Mouse (Mus musculus) spleen, embryonic (tissue): ENCODE measurements around the gene Laptm5.

Experiments used
- CTCF ChIA-PET: fragments of 350-600 bp; sonication (Branson Sonifier 250); formaldehyde crosslinking; loops from one replicate; lab custom pipeline; 2022; lab: Charles Lee

Gene Laptm5

GRCm38 (mm10) chr4:130918805-130919749 lies 6.2 kb downstream of the Laptm5 start:
- CTCF ChIA-PET, result interaction anchor here (0.6 kb wide), 1 partner anchor 181 kb away, joined by 6 read pairs; no protein-coding TSS in a partner anchor

- CTCF ChIA-PET, result interaction anchor here (0.6 kb wide), 2 partner anchors 23 to 181 kb away, joined by 6 read pairs; no protein-coding TSS in a partner anchor
Observed at GRCm38 (mm10) chr4:130919750-130920356, 6.9 kb downstream of the Laptm5 start.

- CTCF ChIA-PET, result interaction anchor here (0.6 to 0.9 kb wide), 3 partner anchors 8 to 202 kb away, joined by 3 to 5 read pairs (median 3); no protein-coding TSS in a partner anchor
Observed at GRCm38 (mm10) chr4:130920951-130921693, 8.2 kb downstream of the Laptm5 start.

- CTCF ChIA-PET, result interaction anchor here (0.6 to 0.9 kb wide), 3 partner anchors 8 to 13 kb away, joined by 3 to 5 read pairs (median 3); no protein-coding TSS in a partner anchor
Observed at GRCm38 (mm10) chr4:130921986-130922385, 9.1 kb downstream of the Laptm5 start.

- CTCF ChIA-PET, result interaction anchor here (1.1 kb wide), 2 partner anchors 10 kb away, joined by 3 to 4 read pairs; no protein-coding TSS in a partner anchor
Observed at GRCm38 (mm10) chr4:130926274-130926673, 13.3 kb downstream of the Laptm5 start.

- CTCF ChIA-PET, result interaction anchor here (0.7 kb wide), 1 partner anchor 22 kb away, joined by 3 read pairs; no protein-coding TSS in a partner anchor
Observed at GRCm38 (mm10) chr4:130927821-130928220, 14.9 kb downstream of the Laptm5 start.

GRCm38 (mm10) chr4:130942644-130943043 lies 29.7 kb downstream of the Laptm5 start:
- CTCF ChIA-PET, result interaction anchor here (1.2 kb wide), 1 partner anchor 45 kb away, joined by 5 read pairs; no protein-coding TSS in a partner anchor

- CTCF ChIA-PET, result no interaction called here
Observed at GRCm38 (mm10) chr4:130944112-130944511, 31.2 kb downstream of the Laptm5 start, which contains the start of gene Matn1. Gene Matn1 (plus strand): TSS chr4:130944385.

- CTCF ChIA-PET, result no interaction called here
Observed at GRCm38 (mm10) chr4:130944779-130945178, 31.9 kb downstream of the Laptm5 start.

- CTCF ChIA-PET, result interaction anchor here (0.7 to 2.6 kb wide), 2 partner anchors 50 to 52 kb away, joined by 3 to 17 read pairs; no protein-coding TSS in a partner anchor
Observed at GRCm38 (mm10) chr4:130947094-130947647, 34.2 kb downstream of the Laptm5 start.

- CTCF ChIA-PET, result interaction anchor here (0.6 kb wide), 2 partner anchors 23 to 72 kb away, joined by 3 read pairs; no protein-coding TSS in a partner anchor
Observed at GRCm38 (mm10) chr4:130949821-130950384, 37.0 kb downstream of the Laptm5 start.

GRCm38 (mm10) chr4:130952531-130952930 lies 39.6 kb downstream of the Laptm5 start:
- CTCF ChIA-PET, result no interaction called here

- CTCF ChIA-PET, result no interaction called here
Observed at GRCm38 (mm10) chr4:130957156-130957555, 44.2 kb downstream of the Laptm5 start.

GRCm38 (mm10) chr4:130958812-130959211 lies 45.9 kb downstream of the Laptm5 start:
- CTCF ChIA-PET, result no interaction called here

GRCm38 (mm10) chr4:130959678-130960077 lies 46.8 kb downstream of the Laptm5 start:
- CTCF ChIA-PET, result no interaction called here

GRCm38 (mm10) chr4:130960118-130960734 lies 47.3 kb downstream of the Laptm5 start:
- CTCF ChIA-PET, result no interaction called here

GRCm38 (mm10) chr4:130971278-130971677 lies 58.4 kb downstream of the Laptm5 start:
- CTCF ChIA-PET, result interaction anchor here (0.5 kb wide), 1 partner anchor 948 kb away, joined by 10 read pairs; no protein-coding TSS in a partner anchor

- CTCF ChIA-PET, result no interaction called here
Observed at GRCm38 (mm10) chr4:130972421-130972829, 59.5 kb downstream of the Laptm5 start.

- CTCF ChIA-PET, result no interaction called here
Observed at GRCm38 (mm10) chr4:130973332-130974263, 60.7 kb downstream of the Laptm5 start.
